Mouse (Mus musculus): ENCODE measurements around the gene Rhog. TPM values are rescaled to one million over a fixed set of nuclear protein-coding genes. Genes with fewer than 3 reads are reported as not detected.

Rhog gene
- polyA plus RNA-seq, 1 experiment = 11.2 TPM

DNA sequence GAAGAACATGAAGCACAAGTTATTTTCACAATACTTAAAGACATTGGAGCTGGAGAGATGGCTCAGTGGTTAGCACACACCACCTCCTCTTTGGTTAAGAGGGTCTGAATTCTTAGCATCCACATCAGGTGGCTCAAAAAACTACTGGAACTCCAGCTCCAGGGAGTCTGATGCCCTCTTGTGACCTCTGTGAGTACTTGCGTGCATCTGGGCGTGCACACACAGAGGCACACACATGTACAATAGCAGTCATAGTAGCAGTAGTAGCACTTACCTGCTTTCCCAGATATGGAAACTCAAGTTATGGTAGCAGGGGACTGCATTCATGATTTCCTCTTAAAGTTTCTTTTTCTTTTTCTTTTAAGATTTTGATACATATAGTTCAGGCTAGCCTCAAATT lies 7.2 kb upstream of the Rhog start:
- peaks cover 4% of the 10 kb centered on the region for H3K4me1 ChIP-seq (ENCODE audit: control insufficient read depth, insufficient read depth, low read length)

DNA sequence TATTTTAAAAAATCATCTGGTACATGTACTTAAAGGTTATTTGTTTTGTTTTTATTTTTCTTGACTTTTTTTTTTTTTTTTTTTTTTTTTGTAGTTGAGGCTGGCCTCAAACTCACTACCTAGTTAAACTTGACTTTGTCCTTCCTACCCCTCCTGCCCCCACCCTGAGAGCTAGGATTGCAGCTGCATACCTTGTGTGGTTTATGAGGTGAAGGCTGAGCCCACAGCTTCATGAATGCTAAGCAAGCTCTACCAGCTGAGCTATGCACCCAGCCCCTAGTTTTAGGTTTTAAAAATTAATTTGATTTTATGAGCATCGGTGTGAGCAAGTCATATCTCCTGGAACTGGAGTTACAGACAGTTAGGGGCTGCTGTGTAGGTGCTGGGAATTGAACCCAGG lies 4.7 kb upstream of the Rhog start:
- Histone ChIP-seq H3K4me1 (ENCODE audit: control insufficient read depth, insufficient read depth, low read length) (no peaks in the 10 kb centered on the region), H3K36me3 (ENCODE audit: control insufficient read depth, insufficient read depth, low read length) (no peaks in the 10 kb centered on the region), H3K4me3 (ENCODE audit: control insufficient read depth, low read depth, low read length) (no peak overlapping the region), H3K27me3 (ENCODE audit: control insufficient read depth, insufficient read depth, low read length) (no peaks in the 10 kb centered on the region), H3K27ac (ENCODE audit: control insufficient read depth, insufficient read depth, low read depth, low read length) (no peak overlapping the region)
- TF ChIP-seq CTCF (IDR thresholded peaks at IDR 0.05; ENCODE audit: control insufficient read depth, insufficient read depth, insufficient replicate concordance, low read depth, low read length) (no peak), POLR2A (IDR thresholded peaks at IDR 0.05; ENCODE audit: control insufficient read depth, low read depth, low read length) (no peak)

More for the DNA sequence above, 7.2 kb upstream of the Rhog start:
- Histone ChIP-seq H3K27me3 (ENCODE audit: control insufficient read depth, insufficient read depth, low read length) (no peaks in the 10 kb centered on the region), H3K4me3 (ENCODE audit: control insufficient read depth, low read depth, low read length) (no peak overlapping the region), H3K36me3 (ENCODE audit: control insufficient read depth, insufficient read depth, low read length) (no peaks in the 10 kb centered on the region), H3K27ac (ENCODE audit: control insufficient read depth, insufficient read depth, low read depth, low read length) (no peak overlapping the region)
- no peak for TF ChIP-seq CTCF (IDR thresholded peaks at IDR 0.05; ENCODE audit: control insufficient read depth, insufficient read depth, insufficient replicate concordance, low read depth, low read length)
- TF ChIP-seq POLR2A (IDR thresholded peaks at IDR 0.05; ENCODE audit: control insufficient read depth, low read depth, low read length) = no peak

DNA sequence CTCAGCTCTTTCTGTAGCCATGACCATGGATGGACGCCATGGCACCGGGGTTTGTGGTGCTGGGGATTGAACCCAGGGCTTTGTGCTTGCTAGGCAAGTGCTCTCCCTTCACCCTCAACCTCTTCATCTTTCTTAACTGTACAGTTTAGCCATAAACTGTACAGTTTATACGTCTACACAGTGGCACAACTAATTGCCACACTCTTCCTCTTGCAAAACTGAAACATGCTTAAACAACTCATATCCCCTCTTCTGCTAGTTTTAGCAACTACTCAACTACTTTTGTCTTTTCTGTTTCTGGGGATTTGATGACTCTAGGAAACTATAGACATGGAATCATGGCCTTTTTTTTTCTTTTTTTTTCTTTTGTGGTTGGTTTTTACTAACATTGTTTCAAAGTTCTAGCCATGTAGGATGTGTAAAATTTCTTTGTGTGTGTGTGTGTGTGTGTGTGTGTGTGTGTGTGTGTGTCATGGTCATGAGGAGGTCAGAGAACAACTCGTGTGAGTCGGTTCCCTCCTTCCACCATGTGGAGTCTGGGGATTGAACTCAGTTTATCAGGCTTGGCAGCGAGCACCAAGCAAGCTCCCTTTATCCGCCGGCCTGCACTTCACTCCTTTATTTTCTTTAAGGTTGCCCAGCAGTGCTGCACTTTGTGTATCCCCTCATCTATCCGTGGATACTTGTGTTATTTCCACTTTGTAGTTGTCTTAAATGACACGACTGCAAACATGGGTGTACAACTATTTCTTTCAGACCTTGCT lies 4.0 kb upstream of the Rhog start:
- Histone ChIP-seq H3K27me3 (ENCODE audit: control insufficient read depth, insufficient read depth, low read length) (no peaks in the 10 kb centered on the region), H3K4me1 (ENCODE audit: control insufficient read depth, insufficient read depth, low read length) (no peaks in the 10 kb centered on the region), H3K4me3 (ENCODE audit: control insufficient read depth, low read depth, low read length) (no peak overlapping the region), H3K27ac (ENCODE audit: control insufficient read depth, insufficient read depth, low read depth, low read length) (no peak overlapping the region), H3K36me3 (ENCODE audit: control insufficient read depth, insufficient read depth, low read length) (no peaks in the 10 kb centered on the region)
- TF ChIP-seq POLR2A (IDR thresholded peaks at IDR 0.05; ENCODE audit: control insufficient read depth, low read depth, low read length) (no peak), CTCF (IDR thresholded peaks at IDR 0.05; ENCODE audit: control insufficient read depth, insufficient read depth, insufficient replicate concordance, low read depth, low read length) (no peak)

DNA sequence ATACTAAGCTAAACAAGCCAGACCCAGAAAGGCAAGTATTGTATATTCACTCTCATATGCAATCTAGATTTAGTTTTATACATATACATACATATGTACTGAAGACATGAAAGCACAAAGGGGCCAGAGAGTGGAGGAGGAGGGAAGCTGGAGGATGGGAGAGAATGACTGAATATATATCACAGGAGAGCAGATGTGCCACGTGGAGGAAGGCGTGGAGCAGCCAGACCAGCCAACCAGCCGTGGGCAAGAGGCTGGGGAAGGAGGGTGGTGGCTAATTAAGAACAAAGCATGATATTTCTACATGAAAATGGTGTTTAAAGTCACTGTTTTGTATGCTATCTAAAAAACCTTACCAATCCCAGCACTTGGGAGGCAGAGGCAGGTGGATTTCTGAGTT lies 2.9 kb upstream of the Rhog start:
- no peak for TF ChIP-seq CTCF (IDR thresholded peaks at IDR 0.05; ENCODE audit: control insufficient read depth, insufficient read depth, insufficient replicate concordance, low read depth, low read length)
- no peak for TF ChIP-seq POLR2A (IDR thresholded peaks at IDR 0.05; ENCODE audit: control insufficient read depth, low read depth, low read length)

DNA sequence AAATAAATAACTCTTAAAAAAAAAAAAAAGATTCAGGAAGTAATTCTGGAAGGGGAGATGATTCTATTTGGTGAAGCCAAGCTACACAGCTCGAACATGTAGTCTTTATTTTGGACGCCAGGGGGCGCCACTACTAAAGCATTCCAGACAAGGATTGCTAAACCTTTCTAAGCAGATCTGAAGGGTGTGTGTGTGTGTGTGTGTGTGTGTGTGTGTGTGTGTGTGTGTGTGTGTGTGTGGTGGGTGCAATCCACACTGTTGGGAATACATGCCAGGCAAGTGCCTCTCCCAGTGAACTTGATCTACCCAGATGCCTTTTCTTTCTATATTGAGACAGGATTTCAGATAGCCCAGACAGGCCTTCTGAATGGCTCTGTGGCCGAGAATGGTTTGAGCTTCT lies 2.3 kb upstream of the Rhog start:
- no peak overlapping the region for H3K27ac ChIP-seq (ENCODE audit: control insufficient read depth, insufficient read depth, low read depth, low read length)
- H3K36me3 ChIP-seq (ENCODE audit: control insufficient read depth, insufficient read depth, low read length) = no peaks in the 10 kb centered on the region
- no peaks in the 10 kb centered on the region for H3K27me3 ChIP-seq (ENCODE audit: control insufficient read depth, insufficient read depth, low read length)
- no peak overlapping the region for H3K4me3 ChIP-seq (ENCODE audit: control insufficient read depth, low read depth, low read length)
- no peaks in the 10 kb centered on the region for H3K4me1 ChIP-seq (ENCODE audit: control insufficient read depth, insufficient read depth, low read length)
- TF ChIP-seq POLR2A (IDR thresholded peaks at IDR 0.05; ENCODE audit: control insufficient read depth, low read depth, low read length) = no peak
- TF ChIP-seq CTCF (IDR thresholded peaks at IDR 0.05; ENCODE audit: control insufficient read depth, insufficient read depth, insufficient replicate concordance, low read depth, low read length) = peak; percentile 29; the same call in 1 of the 2 replicates

More for the DNA sequence above, 2.9 kb upstream of the Rhog start:
- Histone ChIP-seq H3K27me3 (ENCODE audit: control insufficient read depth, insufficient read depth, low read length) (no peaks in the 10 kb centered on the region), H3K4me3 (ENCODE audit: control insufficient read depth, low read depth, low read length) (no peak overlapping the region), H3K36me3 (ENCODE audit: control insufficient read depth, insufficient read depth, low read length) (no peaks in the 10 kb centered on the region), H3K4me1 (ENCODE audit: control insufficient read depth, insufficient read depth, low read length) (no peaks in the 10 kb centered on the region), H3K27ac (ENCODE audit: control insufficient read depth, insufficient read depth, low read depth, low read length) (no peak overlapping the region)

DNA sequence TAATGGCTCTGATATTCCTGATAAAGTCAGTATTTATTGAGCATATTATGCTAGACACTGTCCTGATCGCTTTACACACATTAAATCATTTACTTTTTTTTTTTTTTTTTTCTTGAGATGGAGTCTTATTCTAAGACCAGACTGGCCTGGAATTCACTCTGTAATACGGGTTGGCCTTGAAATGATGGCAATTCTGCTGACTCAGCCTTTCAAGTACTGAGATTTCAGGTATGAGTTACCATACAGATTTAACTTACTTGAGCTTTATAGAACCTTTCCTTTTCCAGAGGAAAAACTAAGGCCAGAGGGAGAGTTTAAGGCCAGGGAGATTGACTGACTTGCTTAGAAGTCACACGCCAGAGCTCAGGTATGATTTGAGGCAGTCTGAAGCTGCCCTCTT lies 782 bp upstream of the Rhog start:
- no peak overlapping the region for H3K27ac ChIP-seq (ENCODE audit: control insufficient read depth, insufficient read depth, low read depth, low read length)

DNA sequence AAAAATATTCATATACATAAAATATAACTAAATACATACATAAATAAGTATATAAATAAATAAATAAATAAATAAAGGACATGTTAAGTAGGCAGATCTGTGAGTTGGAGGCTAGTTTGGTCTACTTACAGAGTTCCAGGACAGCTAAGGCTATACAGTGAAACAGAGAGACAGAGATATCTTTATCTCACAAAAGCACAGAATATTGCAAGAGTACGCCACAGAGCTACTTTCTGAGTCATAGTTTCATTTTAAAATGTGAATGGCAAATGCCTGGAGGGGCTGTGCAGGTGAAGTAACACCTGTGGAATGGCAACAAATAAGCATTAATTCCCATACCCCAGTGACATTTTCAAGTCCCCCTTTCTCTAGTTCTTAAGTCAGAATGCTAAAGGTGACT lies 2.2 kb downstream of the Rhog start:
- Histone ChIP-seq H3K36me3 (ENCODE audit: control insufficient read depth, insufficient read depth, low read length) (no peaks in the 10 kb centered on the region), H3K4me3 (ENCODE audit: control insufficient read depth, low read depth, low read length) (no peak overlapping the region), H3K4me1 (ENCODE audit: control insufficient read depth, insufficient read depth, low read length) (peaks cover 7% of the 10 kb centered on the region), H3K27me3 (ENCODE audit: control insufficient read depth, insufficient read depth, low read length) (no peaks in the 10 kb centered on the region), H3K27ac (ENCODE audit: control insufficient read depth, insufficient read depth, low read depth, low read length) (no peak overlapping the region)
- no peak for TF ChIP-seq POLR2A (IDR thresholded peaks at IDR 0.05; ENCODE audit: control insufficient read depth, low read depth, low read length)

More for the DNA sequence above, 782 bp upstream of the Rhog start:
- Histone ChIP-seq H3K27me3 (ENCODE audit: control insufficient read depth, insufficient read depth, low read length) (no peaks in the 10 kb centered on the region), H3K4me3 (ENCODE audit: control insufficient read depth, low read depth, low read length) (no peak overlapping the region), H3K4me1 (ENCODE audit: control insufficient read depth, insufficient read depth, low read length) (no peaks in the 10 kb centered on the region), H3K36me3 (ENCODE audit: control insufficient read depth, insufficient read depth, low read length) (no peaks in the 10 kb centered on the region)
- TF ChIP-seq POLR2A (IDR thresholded peaks at IDR 0.05; ENCODE audit: control insufficient read depth, low read depth, low read length) (no peak), CTCF (IDR thresholded peaks at IDR 0.05; ENCODE audit: control insufficient read depth, insufficient read depth, insufficient replicate concordance, low read depth, low read length) (no peak)

Measured in testis, adult 2 months (tissue).